Mouse (Mus musculus) spleen, adult 2 months (tissue): Measurements from ENCODE around the gene Cyp46a1.

Experiments
- CTCF ChIP-seq: fragments of 200-500 bp; IDR thresholded peaks from 2 replicates; pipeline ENCODE4 v1.5.1; 2011; ENCODE audit warnings: mild to moderate bottlenecking, inconsistent platforms; ENCODE audit not compliant: insufficient read depth, insufficient read length, insufficient replicate concordance; ENCODE audit errors: extremely low read depth
- POLR2A ChIP-seq: fragments of 200-500 bp; IDR thresholded peaks from 2 replicates; pipeline ENCODE4 v1.6.1; 2011; ENCODE audit warnings: low read depth, low read length, inconsistent platforms

- no peak for TF ChIP-seq CTCF
- no peak for TF ChIP-seq POLR2A
These were observed 6.2 kb upstream of the Cyp46a1 start for GRCm38 (mm10) chr12:108327889-108328491.
